ENCODE assay signal across 20 mouse cellular contexts in the genomic region with DNA sequence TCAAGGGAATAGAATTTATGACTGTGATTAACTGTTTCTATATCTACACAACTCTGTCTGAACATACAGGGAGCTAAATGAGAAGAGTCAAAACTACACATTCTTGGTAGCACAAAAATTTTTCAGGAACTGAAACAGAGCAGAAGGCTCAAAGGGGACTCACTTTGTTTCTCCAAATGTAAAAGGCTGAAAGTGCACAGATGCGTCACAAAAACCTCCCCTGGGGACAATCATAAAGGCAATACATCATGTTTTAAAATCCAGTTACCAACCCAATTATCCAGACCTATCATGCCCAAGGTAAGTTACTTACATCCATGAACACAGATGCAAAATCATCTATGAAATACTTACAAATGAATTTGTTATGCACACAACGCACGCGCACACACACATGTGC.
"Had no signal": no experiment of that assay in that cellular context is flagged by ENCODE, and none has a peak within 500 bp of the region (broad histone marks: within the 10 kb centered on the region; RNA-seq: fewer than 3 reads in every experiment).

No protein-coding gene starts in this region.

- H3K36me3 ChIP-seq: limb, embryonic 12.5 days; limb, embryonic 15.5 days; midbrain, embryonic 10.5 days; midbrain, embryonic 15.5 days; neural tube, embryonic 12.5 days; neural tube, embryonic 15.5 days had no signal

- ATAC-seq: intestine, postnatal 0 days; midbrain, embryonic 15.5 days had no signal

- H3K9me3 ChIP-seq: limb, embryonic 12.5 days; limb, embryonic 15.5 days; megakaryocyte, embryonic 14.5 days; midbrain, embryonic 10.5 days; midbrain, embryonic 15.5 days; neural tube, embryonic 12.5 days; neural tube, embryonic 15.5 days had no signal

- H3K4me2 ChIP-seq: limb, embryonic 12.5 days; limb, embryonic 15.5 days; liver, embryonic 11.5 days; midbrain, embryonic 15.5 days; neural tube, embryonic 12.5 days; neural tube, embryonic 15.5 days had no signal

- H3K9ac ChIP-seq: limb, embryonic 12.5 days; limb, embryonic 15.5 days; liver, embryonic 14.5 days; midbrain, embryonic 15.5 days; neural tube, embryonic 12.5 days; neural tube, embryonic 15.5 days had no signal

- H3K27ac ChIP-seq: kidney, postnatal 0 days; layer of hippocampus, adult 2 months; limb, embryonic 12.5 days; limb, embryonic 15.5 days; liver, embryonic 14.5 days; macrophage; midbrain, embryonic 10.5 days; midbrain, embryonic 15.5 days; neural tube, embryonic 12.5 days; neural tube, embryonic 15.5 days had no signal

- H3K4me1 ChIP-seq: limb, embryonic 15.5 days; neural tube, embryonic 12.5 days had no signal

- H3K4me3 ChIP-seq: layer of hippocampus, adult 2 months; limb, embryonic 12.5 days; limb, embryonic 15.5 days; megakaryocyte, embryonic 14.5 days; midbrain, embryonic 10.5 days; midbrain, embryonic 15.5 days; neural tube, embryonic 12.5 days; neural tube, embryonic 15.5 days had no signal

- DNase-seq: kidney, postnatal 25 days; layer of hippocampus, adult 9-11 months; right cerebral cortex, adult 18-20 months; right cerebral cortex, postnatal 14 days; right cerebral cortex, postnatal 4 days; thymus, adult 18-20 months; thymus, postnatal 4 days had no signal

- H3K27me3 ChIP-seq: limb, embryonic 12.5 days; limb, embryonic 15.5 days; megakaryocyte, embryonic 14.5 days; midbrain, embryonic 15.5 days; neural tube, embryonic 12.5 days; neural tube, embryonic 15.5 days had no signal
